Mouse (Mus musculus) neural tube, embryonic 13.5 days (tissue): Measurements from ENCODE around the gene Chpf2. TPM values are rescaled to one million over a fixed set of nuclear protein-coding genes. Genes with fewer than 3 reads are reported as not detected.

Source experiments
- ATAC-seq: fragments of 200-750 bp; cut with Nextera tagmentation; 2 replicates; pipeline ENCODE4 v1.8.0; 2017; ENCODE audit warnings: low read depth, mild to moderate bottlenecking, moderate TSS enrichment, moderate library complexity
- H3K27ac ChIP-seq: fragments of 300-500 bp; sonication (generic); replicated peaks from 2 replicates; pipeline ENCODE4 v1.5.1; 2015; ENCODE audit warnings: moderate library complexity, mild to moderate bottlenecking, inconsistent platforms
- H3K27me3 ChIP-seq: fragments of 300-500 bp; sonication (generic); 2 replicates; pipeline ENCODE4 v1.6.1; 2015; ENCODE audit warnings: mild to moderate bottlenecking, inconsistent platforms
- H3K36me3 ChIP-seq: fragments of 300-500 bp; sonication (generic); 2 replicates; pipeline ENCODE4 v1.6.1; 2015; ENCODE audit warnings: mild to moderate bottlenecking, inconsistent platforms
- H3K4me1 ChIP-seq: fragments of 300-500 bp; sonication (generic); replicated peaks from 2 replicates; pipeline ENCODE4 v1.6.1; 2015; ENCODE audit warnings: inconsistent platforms
- H3K4me2 ChIP-seq: fragments of 300-500 bp; sonication (generic); 2 replicates; pipeline ENCODE4 v1.6.1; 2015; ENCODE audit warnings: inconsistent platforms, mild to moderate bottlenecking, moderate library complexity
- H3K4me3 ChIP-seq: fragments of 300-500 bp; sonication (generic); 2 replicates; pipeline ENCODE4 v1.5.1; 2015; ENCODE audit warnings: mild to moderate bottlenecking, inconsistent platforms
- H3K9ac ChIP-seq: fragments of 300-500 bp; sonication (generic); 2 replicates; pipeline ENCODE4 v1.6.1; 2015; ENCODE audit warnings: moderate library complexity, mild to moderate bottlenecking, inconsistent platforms
- H3K9me3 ChIP-seq: fragments of 300-500 bp; sonication (generic); 2 replicates; pipeline ENCODE4 v1.6.1; 2016; ENCODE audit warnings: inconsistent platforms
- WGBS: fragments of 180-500 bp; shearing (Covaris S2); methylation state at CpG from one replicate; pipeline ENCODE4 v1.1.7; 2015; 5-methylcytosine and 5-hydroxymethylcytosine counted together
- polyA plus RNA-seq: library from polyadenylated mRNA; unstranded; fragments of >200 nt; fragmentation: Nextera tagmentation; extraction: Ambion mirVana; gene quantifications from 2 replicates; pipeline ENCODE4 v1.2.1, GENCODE M21; 2015

The Chpf2 gene
- polyA plus RNA-seq, 1 experiment from 2014 or later, result 19.1 TPM

DNA sequence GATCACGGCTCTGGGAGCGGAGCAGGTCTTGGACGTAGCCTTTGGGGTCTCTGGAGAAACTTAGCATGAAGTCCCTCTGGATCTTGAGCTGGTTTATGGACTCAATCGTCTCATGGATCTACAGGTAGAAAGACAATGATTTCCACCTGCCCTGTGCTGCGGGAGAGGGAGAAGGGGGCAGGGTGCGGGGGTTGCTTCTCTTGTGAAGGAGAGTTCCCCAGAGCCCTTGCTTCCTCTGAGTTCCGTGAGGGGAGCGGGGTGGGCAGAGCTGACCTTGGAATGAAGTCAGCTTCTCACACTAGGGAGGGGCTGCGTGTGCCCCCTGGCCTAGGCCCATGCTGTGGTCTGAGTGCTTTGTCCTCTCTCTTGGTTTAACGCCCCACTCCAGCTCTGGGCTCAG lies 6.7 kb downstream of the Chpf2 start:
- Histone ChIP-seq H3K27ac (no peak overlapping the region), H3K27me3 (peaks cover 6% of the 10 kb centered on the region; the same call in 1 of the 2 replicates), H3K9ac (no peak overlapping the region), H3K9me3 (no peaks in the 10 kb centered on the region), H3K4me3 (no peak overlapping the region), H3K4me1 (peaks cover 66% of the 10 kb centered on the region), H3K4me2 (no peak overlapping the region), H3K36me3 (peaks cover 77% of the 10 kb centered on the region)
- 78% methylated on average over 10 of the region's 10 CpGs for WGBS
- no peak for ATAC-seq

DNA sequence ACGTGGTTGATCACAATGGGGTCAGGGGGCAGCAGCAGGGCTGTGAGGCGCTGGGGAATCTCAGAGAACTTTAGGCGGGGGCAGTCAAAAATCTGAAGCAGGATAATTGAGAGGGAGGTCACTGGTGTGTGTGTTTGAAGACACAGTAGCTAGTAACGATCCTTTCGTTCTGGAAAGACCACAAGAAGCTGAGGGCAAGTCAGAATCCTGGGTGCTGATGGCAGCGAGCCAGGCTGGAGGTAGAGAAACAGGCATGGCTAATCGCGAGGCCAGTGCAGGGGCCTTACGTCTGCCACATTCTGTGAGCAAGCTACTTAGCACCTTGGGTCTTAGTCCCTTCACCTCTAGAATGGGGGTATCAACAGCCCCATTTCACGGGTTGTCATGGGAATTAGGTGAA lies 7.4 kb downstream of the Chpf2 start:
- no peak for ATAC-seq
- Histone ChIP-seq H3K9ac (no peak overlapping the region), H3K4me2 (no peak overlapping the region), H3K27ac (no peak overlapping the region), H3K4me3 (no peak overlapping the region), H3K27me3 (peaks cover 6% of the 10 kb centered on the region; the same call in 1 of the 2 replicates), H3K4me1 (peaks cover 66% of the 10 kb centered on the region), H3K36me3 (peaks cover 71% of the 10 kb centered on the region), H3K9me3 (no peaks in the 10 kb centered on the region)
- 68% methylated on average over 10 of the region's 10 CpGs for WGBS

- Histone ChIP-seq H3K4me1 (peaks cover 67% of the 10 kb centered on the region), H3K27ac (no peak overlapping the region), H3K36me3 (peaks cover 67% of the 10 kb centered on the region), H3K4me2 (no peak overlapping the region), H3K27me3 (peaks cover 6% of the 10 kb centered on the region; the same call in 1 of the 2 replicates), H3K9me3 (no peaks in the 10 kb centered on the region), H3K9ac (no peak overlapping the region), H3K4me3 (no peak overlapping the region)
- 94% methylated on average over 5 of the region's 5 CpGs for WGBS
- ATAC-seq, result no peak
These were observed 7.8 kb downstream of the Chpf2 start for GRCm38 (mm10) chr5:24594346-24594745.

GRCm38 (mm10) chr5:24595261-24595660 lies 8.7 kb downstream of the Chpf2 start:
- H3K4me3 ChIP-seq, result no peak overlapping the region

GRCm38 (mm10) chr5:24595786-24596380 lies 9.3 kb downstream of the Chpf2 start:
- H3K4me1 ChIP-seq, result peaks cover 79% of the 10 kb centered on the region
- WGBS, result 42% methylated on average over 14 of the region's 14 CpGs
- H3K36me3 ChIP-seq, result peaks cover 52% of the 10 kb centered on the region
- peak overlapping the region; percentile 48 for H3K4me2 ChIP-seq
- peak overlapping the region; percentile 91 for H3K27ac ChIP-seq
- H3K9ac ChIP-seq, result peak overlapping the region; percentile 62
- H3K4me3 ChIP-seq, result no peak overlapping the region
- H3K27me3 ChIP-seq, result peaks cover 6% of the 10 kb centered on the region; the same call in 1 of the 2 replicates
- no peak for ATAC-seq
- H3K9me3 ChIP-seq, result no peaks in the 10 kb centered on the region

More at GRCm38 (mm10) chr5:24595261-24595660, 8.7 kb downstream of the Chpf2 start:
- WGBS, result 84% methylated on average over 5 of the region's 5 CpGs
- no peak for ATAC-seq
- Histone ChIP-seq H3K27ac (peak overlapping the region; percentile 91), H3K4me2 (no peak overlapping the region), H3K9me3 (no peaks in the 10 kb centered on the region), H3K9ac (peak overlapping the region; percentile 62; the same call in 1 of the 2 replicates), H3K4me1 (peaks cover 74% of the 10 kb centered on the region), H3K36me3 (peaks cover 58% of the 10 kb centered on the region), H3K27me3 (peaks cover 6% of the 10 kb centered on the region; the same call in 1 of the 2 replicates)

- Histone ChIP-seq H3K27me3 (peaks cover 4% of the 10 kb centered on the region; the same call in 1 of the 2 replicates), H3K4me3 (peak overlapping the region; percentile 21), H3K36me3 (peaks cover 44% of the 10 kb centered on the region), H3K4me2 (peak overlapping the region; percentile 48), H3K27ac (peak overlapping the region; percentile 91), H3K9ac (peak overlapping the region; percentile 62), H3K4me1 (peaks cover 79% of the 10 kb centered on the region), H3K9me3 (no peaks in the 10 kb centered on the region)
- WGBS, result 4% methylated on average over 11 of the region's 11 CpGs
- peak; percentile 49 for ATAC-seq
These were observed 10.1 kb downstream of the Chpf2 start for GRCm38 (mm10) chr5:24596519-24597171.

DNA sequence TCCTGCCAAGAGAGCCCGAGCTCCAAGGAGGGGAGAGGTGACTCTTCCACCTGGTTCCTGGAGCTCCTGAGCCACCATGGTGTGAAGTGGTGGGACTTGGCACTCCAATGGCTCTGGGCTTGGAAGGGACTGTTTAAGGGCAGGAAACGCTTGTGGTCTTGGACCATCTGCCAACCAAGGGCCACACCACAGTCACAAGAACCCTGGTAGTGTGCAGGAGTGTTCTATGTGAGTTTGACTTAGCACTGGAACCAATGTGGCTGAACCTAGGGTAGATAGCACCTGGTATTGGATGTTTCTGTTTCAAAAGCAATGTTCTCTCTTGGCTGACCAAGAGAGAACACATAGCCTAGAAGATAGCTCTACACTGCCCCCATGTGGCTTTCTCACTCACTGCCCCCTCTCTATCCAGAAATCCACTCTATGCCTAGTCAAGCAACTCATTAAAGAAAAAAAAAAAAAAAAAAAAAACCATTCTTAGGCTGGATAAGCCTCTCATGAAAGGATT lies 10.7 kb downstream of the Chpf2 start:
- H3K4me2 ChIP-seq, result peak overlapping the region; percentile 48
- peaks cover 4% of the 10 kb centered on the region; the same call in 1 of the 2 replicates for H3K27me3 ChIP-seq
- 46% methylated on average over 2 of the region's 2 CpGs for WGBS
- H3K9me3 ChIP-seq, result no peaks in the 10 kb centered on the region
- H3K36me3 ChIP-seq, result peaks cover 38% of the 10 kb centered on the region
- H3K4me1 ChIP-seq, result peaks cover 79% of the 10 kb centered on the region
- peak overlapping the region; percentile 91 for H3K27ac ChIP-seq
- H3K9ac ChIP-seq, result peak overlapping the region; percentile 62
- peak; percentile 28 for ATAC-seq
- peak overlapping the region; percentile 21 for H3K4me3 ChIP-seq

GRCm38 (mm10) chr5:24597901-24598569 lies 11.5 kb downstream of the Chpf2 start:
- Histone ChIP-seq H3K4me3 (peak overlapping the region; percentile 53), H3K36me3 (peaks cover 30% of the 10 kb centered on the region), H3K4me2 (peak overlapping the region; percentile 90), H3K4me1 (peaks cover 82% of the 10 kb centered on the region), H3K9ac (peak overlapping the region; percentile 84), H3K27me3 (no peaks in the 10 kb centered on the region), H3K27ac (peak overlapping the region; percentile 63), H3K9me3 (no peaks in the 10 kb centered on the region)
- no peak for ATAC-seq
- 23% methylated on average over 15 of the region's 15 CpGs for WGBS

GRCm38 (mm10) chr5:24598570-24599006 lies 12.0 kb downstream of the Chpf2 start:
- Histone ChIP-seq H3K4me3 (peak overlapping the region; percentile 53), H3K4me1 (peaks cover 87% of the 10 kb centered on the region), H3K9me3 (no peaks in the 10 kb centered on the region), H3K36me3 (peaks cover 25% of the 10 kb centered on the region), H3K27ac (peak overlapping the region; percentile 63), H3K4me2 (peak overlapping the region; percentile 90), H3K9ac (peak overlapping the region; percentile 84), H3K27me3 (no peaks in the 10 kb centered on the region)
- ATAC-seq, result peak; percentile 16; the same call in 1 of the 2 replicates
- WGBS, result under 1% methylated on average over 39 of the region's 41 CpGs

- Histone ChIP-seq H3K36me3 (peaks cover 19% of the 10 kb centered on the region), H3K9ac (peak overlapping the region; percentile 84), H3K9me3 (no peaks in the 10 kb centered on the region), H3K4me2 (peak overlapping the region; percentile 90), H3K27ac (0 out of 2 replicates have a peak overlapping the region, but pooled peaks have one; percentile 18), H3K4me3 (peak overlapping the region; percentile 53), H3K27me3 (no peaks in the 10 kb centered on the region), H3K4me1 (peaks cover 93% of the 10 kb centered on the region)
- no peak for ATAC-seq
- WGBS, result 10% methylated on average over 8 of the region's 8 CpGs
These were observed 12.6 kb downstream of the Chpf2 start for GRCm38 (mm10) chr5:24599137-24599536.

DNA sequence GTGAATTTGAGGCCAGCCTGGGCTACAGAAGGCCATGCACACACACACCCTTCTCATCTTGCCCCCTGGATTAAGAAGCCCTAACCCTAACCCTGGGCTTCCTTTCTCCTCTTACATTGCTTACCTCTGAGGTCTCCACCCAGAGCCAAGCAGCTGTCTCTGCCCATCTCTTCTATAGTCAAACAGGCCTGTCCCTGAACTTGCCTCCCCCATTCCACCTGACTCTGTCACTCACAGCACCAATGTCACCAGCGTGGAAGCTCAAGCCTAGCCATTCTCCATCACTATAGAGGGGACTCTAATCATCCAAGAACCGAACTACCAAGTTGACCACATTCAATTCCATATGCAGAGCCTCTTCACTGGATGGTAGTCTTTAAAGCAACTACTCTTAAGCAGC lies 13.7 kb downstream of the Chpf2 start:
- WGBS, result 68% methylated on average over 2 of the region's 2 CpGs
- Histone ChIP-seq H3K4me1 (peaks cover 92% of the 10 kb centered on the region), H3K27ac (no peak overlapping the region; the same call in 1 of the 2 replicates), H3K27me3 (no peaks in the 10 kb centered on the region), H3K4me3 (peak overlapping the region; percentile 60; the same call in 1 of the 2 replicates), H3K36me3 (peaks cover 8% of the 10 kb centered on the region), H3K9me3 (no peaks in the 10 kb centered on the region), H3K9ac (peak overlapping the region; percentile 97), H3K4me2 (peak overlapping the region; percentile 89)
- ATAC-seq, result no peak
